Mouse (Mus musculus): ENCODE results near the gene Traip.

Gene Traip

GRCm38 (mm10) chr9:107974491-107975171 is 24.7 kb downstream of the Traip start:
- no peak for DNase-seq

GRCm38 (mm10) chr9:107975399-107976386 is 25.8 kb downstream of the Traip start, which contains the start of gene Uba7:
Uba7 (plus strand) TSS chr9:107975505.
- peak; percentile 40 for DNase-seq

GRCm38 (mm10) chr9:107978815-107979214 is 28.9 kb downstream of the Traip start:
- no peak for DNase-seq

- DNase-seq = peak; percentile 72
Measured at GRCm38 (mm10) chr9:107981684-107982605, 32.0 kb downstream of the Traip start.

- DNase-seq = peak; percentile 89
Measured at GRCm38 (mm10) chr9:107982681-107983346, 32.9 kb downstream of the Traip start, which contains the start of gene Gm20661. Gm20661 (plus strand) TSS chr9:107983058.

GRCm38 (mm10) chr9:107983421-107983890 is 33.5 kb downstream of the Traip start:
- peak; percentile 96 for DNase-seq

GRCm38 (mm10) chr9:107984052-107984753 is 34.3 kb downstream of the Traip start:
- peak; percentile 17 for DNase-seq

GRCm38 (mm10) chr9:107984754-107985055 is 34.8 kb downstream of the Traip start:
- no peak for DNase-seq

- peak; percentile 93 for DNase-seq
Measured at GRCm38 (mm10) chr9:107985131-107986119, 35.5 kb downstream of the Traip start, which contains the start of gene Inka1. Inka1 (minus strand) TSS chr9:107985879.

- peak; percentile 93 for DNase-seq
Measured at GRCm38 (mm10) chr9:107986376-107986775, 36.4 kb downstream of the Traip start.

- no peak for DNase-seq
Measured at GRCm38 (mm10) chr9:107987950-107988349, 38.0 kb downstream of the Traip start.

GRCm38 (mm10) chr9:107992197-107992596 is 42.3 kb downstream of the Traip start, which contains the start of gene Cdhr4:
Cdhr4 (plus strand) TSS chr9:107992497.
- DNase-seq = no peak

GRCm38 (mm10) chr9:107993013-107993412 is 43.1 kb downstream of the Traip start:
- DNase-seq = no peak

GRCm38 (mm10) chr9:107994464-107994863 is 44.5 kb downstream of the Traip start:
- DNase-seq = no peak

- no peak for DNase-seq
Measured at GRCm38 (mm10) chr9:107995513-107995912, 45.6 kb downstream of the Traip start.

GRCm38 (mm10) chr9:107996049-107996448 is 46.1 kb downstream of the Traip start, which contains the start of gene Gm20662:
Gm20662 (plus strand) TSS chr9:107996349.
- DNase-seq = no peak

GRCm38 (mm10) chr9:108001922-108002770 is 52.2 kb downstream of the Traip start, which contains the start of gene Ip6k1:
Ip6k1 (plus strand) TSS chr9:108002501.
- DNase-seq = peak; percentile 100

GRCm38 (mm10) chr9:108002778-108003530 is 53.0 kb downstream of the Traip start:
- DNase-seq = peak; percentile 57

All from lung, postnatal 10 days (tissue).